Mouse (Mus musculus) liver, embryonic 14.5 days (tissue): ENCODE results near the gene Vhl. TPM values are rescaled to one million over a fixed set of nuclear protein-coding genes. Genes with fewer than 3 reads are reported as not detected.
A peak's percentile ranks its signal among the peaks of the same experiment; 100 is the strongest.

ENCODE experiments used
- ATAC-seq: fragments of 200-750 bp; cut with Nextera tagmentation; 2 replicates; pipeline ENCODE4 v1.8.0; 2017; ENCODE audit warnings: moderate number of reproducible peaks, mild to moderate bottlenecking, moderate library complexity; ENCODE audit not compliant: insufficient read depth
- DNase-seq, 3 experiments: peaks; one replicate each; pipeline ENCODE4 v3.0.0-alpha.2; 2012 to 2013; ENCODE audit warnings: low read depth in 3 of 3, low spot score in 3 of 3
- H3K27ac ChIP-seq: fragments of 300-500 bp; sonication (generic); 2 replicates; pipeline ENCODE4 v1.5.1; 2014; ENCODE audit warnings: moderate library complexity, mild to moderate bottlenecking, control low read depth, inconsistent platforms
- H3K27me3 ChIP-seq: fragments of 300-500 bp; sonication (generic); 2 replicates; pipeline ENCODE4 v1.6.1; 2014; ENCODE audit warnings: mild to moderate bottlenecking, low read length, moderate library complexity; ENCODE audit not compliant: control insufficient read depth, insufficient read depth
- H3K36me3 ChIP-seq: fragments of 300-500 bp; sonication (generic); replicated peaks from 2 replicates; pipeline ENCODE4 v1.6.1; 2014; ENCODE audit warnings: low read depth; ENCODE audit not compliant: control insufficient read depth, insufficient read depth
- H3K4me1 ChIP-seq, 2 experiments: fragments of 200-500 bp in 1 of 2; fragments of 300-500 bp in 1 of 2; sonication (generic) in 1 of 2; replicated peaks; 2 replicates each; pipeline ENCODE4 v1.6.1; 2012 to 2014; ENCODE audit warnings: antibody characterized with exemption in 1 of 2, inconsistent platforms in 1 of 2, low read length in 1 of 2; ENCODE audit not compliant: control insufficient read depth in 2 of 2, insufficient read depth in 2 of 2
- H3K4me2 ChIP-seq: fragments of 300-500 bp; sonication (generic); 2 replicates; pipeline ENCODE4 v1.6.1; 2014; ENCODE audit warnings: low read depth, mild to moderate bottlenecking, control low read depth, moderate library complexity
- H3K4me3 ChIP-seq, 2 experiments: fragments of 200-500 bp in 1 of 2; fragments of 300-500 bp in 1 of 2; sonication (generic) in 1 of 2; 2 replicates each; pipeline ENCODE4 v1.5.1; 2012 to 2014; ENCODE audit warnings: low read depth in 2 of 2, low read length in 2 of 2, mild to moderate bottlenecking in 2 of 2, control low read depth in 1 of 2, inconsistent platforms in 1 of 2, moderate library complexity in 1 of 2; ENCODE audit not compliant: insufficient read depth in 1 of 2
- H3K9ac ChIP-seq: fragments of 300-500 bp; sonication (generic); replicated peaks from 2 replicates; pipeline ENCODE4 v1.6.1; 2014; ENCODE audit warnings: mild to moderate bottlenecking, control low read depth, moderate library complexity
- H3K9me3 ChIP-seq: fragments of 300-500 bp; sonication (generic); 2 replicates; pipeline ENCODE4 v1.6.1; 2016; ENCODE audit warnings: low read length, mixed read lengths; ENCODE audit not compliant: control insufficient read depth
- CTCF ChIP-seq: IDR thresholded peaks from 2 replicates; pipeline ENCODE4 v1.5.1; 2016; ENCODE audit warnings: antibody characterized with exemption, low read depth, control low read depth
- EP300 ChIP-seq: IDR thresholded peaks from 2 replicates; pipeline ENCODE4 v1.6.1; 2016; ENCODE audit warnings: antibody characterized with exemption, low read depth
- WGBS: fragments of 180-500 bp; shearing (Covaris S2); extraction: QIAGEN DNeasy Blood & Tissue Kit; methylation state at CpG from one replicate; pipeline ENCODE4 v1.1.7; 2014; ENCODE audit not compliant: insufficient replicate concordance; 5-methylcytosine and 5-hydroxymethylcytosine counted together
- polyA plus RNA-seq, 2 experiments: library from polyadenylated mRNA; depleted of rRNA in 1 of 2; stranded (reverse) in 1 of 2; unstranded in 1 of 2; fragments of >200 nt; fragmentation: Nextera tagmentation in 1 of 2; extraction: Ambion mirVana in 1 of 2; gene quantifications; 2 replicates each; pipeline versions ENCODE4 v1.2.1 to v1.2.3; 2012 to 2014

Gene Vhl
- polyA plus RNA-seq, 2 experiments = 3.9 to 7.4 TPM

DNA sequence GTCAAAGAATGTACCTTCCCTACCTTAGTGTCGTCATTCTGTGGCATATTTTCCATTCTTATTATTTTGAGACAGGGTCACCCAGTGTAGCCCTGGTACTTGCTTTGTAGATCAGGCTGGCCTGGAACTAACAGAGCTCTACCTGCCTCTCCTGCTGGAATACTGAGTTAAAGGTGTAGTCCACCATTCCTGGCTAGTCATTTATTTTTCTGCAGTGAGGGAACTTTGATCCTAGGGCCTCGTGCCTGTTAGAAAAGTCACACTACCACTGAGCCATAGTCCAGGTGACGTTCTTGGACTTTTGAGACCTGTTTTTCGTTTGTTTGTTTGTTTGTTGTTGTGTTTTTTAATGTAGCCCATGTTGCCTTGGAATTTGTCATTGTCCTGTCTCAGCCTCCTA is 15.4 kb downstream of the Vhl start:
- DNase-seq = no peak
- peak overlapping the region; percentile 72 for H3K4me2 ChIP-seq
- peaks cover 6 to 15% of the 10 kb centered on the region in 2 experiments for H3K4me1 ChIP-seq
- peak overlapping the region; percentile 26 to 62; a peak in 3 of 4 replicates for H3K4me3 ChIP-seq
- no peak for ATAC-seq
- no peaks in the 10 kb centered on the region for H3K36me3 ChIP-seq
- H3K9me3 ChIP-seq = no peaks in the 10 kb centered on the region
- peak overlapping the region; percentile 19; the same call in 1 of the 2 replicates for H3K9ac ChIP-seq
- H3K27me3 ChIP-seq = no peaks in the 10 kb centered on the region
- whole genome bisulfite sequencing = 66% methylated on average over 4 of the region's 4 CpGs
- TF ChIP-seq CTCF = no peak
- TF ChIP-seq EP300 = no peak
- peak overlapping the region; percentile 9 for H3K27ac ChIP-seq

DNA sequence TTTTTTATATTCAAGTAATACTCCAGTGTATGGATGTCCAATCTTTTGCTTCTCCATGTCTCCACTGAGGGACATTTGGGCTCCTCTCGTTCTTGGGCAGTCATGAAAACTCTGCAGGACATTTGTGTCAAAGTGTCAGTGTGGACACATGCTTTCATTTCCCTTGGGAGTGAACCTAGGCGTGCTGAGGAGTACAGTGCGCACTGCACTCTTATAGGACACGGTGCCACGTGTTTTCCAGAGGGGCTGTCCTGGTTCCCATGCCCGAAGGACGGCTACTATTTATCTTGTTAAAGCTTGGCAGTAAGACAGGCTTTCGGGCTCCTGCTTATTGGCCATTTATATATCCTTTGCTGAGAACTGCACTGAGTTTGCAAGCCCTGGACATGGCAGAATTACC is 18.8 kb downstream of the Vhl start:
- Histone ChIP-seq H3K4me1 (peaks cover 6 to 15% of the 10 kb centered on the region in 2 experiments), H3K9ac (no peak overlapping the region), H3K4me2 (no peak overlapping the region), H3K9me3 (no peaks in the 10 kb centered on the region), H3K36me3 (no peaks in the 10 kb centered on the region), H3K27me3 (no peaks in the 10 kb centered on the region), H3K27ac (no peak overlapping the region), H3K4me3 (no peak overlapping the region)
- WGBS = 75% methylated on average over 8 of the region's 8 CpGs
- ATAC-seq (no peak), DNase-seq (no peak)
- TF ChIP-seq EP300 (no peak), CTCF (no peak)

GRCm38 (mm10) chr6:113643021-113643420 is 19.3 kb downstream of the Vhl start:
- no peaks in the 10 kb centered on the region; the same call in 1 of the 2 replicates for H3K36me3 ChIP-seq
- H3K9me3 ChIP-seq = no peaks in the 10 kb centered on the region
- no peak overlapping the region for H3K4me2 ChIP-seq
- no peak overlapping the region for H3K9ac ChIP-seq
- H3K4me1 ChIP-seq = peaks cover 6 to 15% of the 10 kb centered on the region in 2 experiments
- no peaks in the 10 kb centered on the region for H3K27me3 ChIP-seq
- ATAC-seq (no peak), DNase-seq (no peak)
- H3K27ac ChIP-seq = no peak overlapping the region
- 64% methylated on average over 4 of the region's 4 CpGs for WGBS
- TF ChIP-seq CTCF = no peak
- no peak for TF ChIP-seq EP300
- H3K4me3 ChIP-seq = no peak overlapping the region

DNA sequence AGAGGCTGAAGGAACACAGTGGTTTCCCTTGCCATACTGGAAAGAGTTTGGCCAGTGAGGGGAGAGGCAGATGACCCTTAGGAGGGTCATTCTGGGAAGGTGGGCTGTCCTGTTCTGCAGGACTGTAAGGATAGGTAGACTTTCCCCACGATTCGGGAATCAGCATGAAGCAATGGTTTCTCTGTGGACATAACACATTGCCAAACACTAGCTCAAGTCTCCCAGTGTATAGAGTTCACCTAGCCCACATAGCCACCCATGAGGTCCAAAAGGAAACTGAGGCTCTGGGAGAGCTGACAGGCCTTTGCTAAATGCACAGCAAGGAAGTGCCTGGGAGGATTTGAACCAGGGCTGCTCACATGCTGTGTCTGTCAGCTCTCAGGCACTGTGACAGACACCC is 20.2 kb downstream of the Vhl start:
- no peak for DNase-seq
- WGBS = 60% methylated on average over 2 of the region's 2 CpGs
- no peak for ATAC-seq

DNA sequence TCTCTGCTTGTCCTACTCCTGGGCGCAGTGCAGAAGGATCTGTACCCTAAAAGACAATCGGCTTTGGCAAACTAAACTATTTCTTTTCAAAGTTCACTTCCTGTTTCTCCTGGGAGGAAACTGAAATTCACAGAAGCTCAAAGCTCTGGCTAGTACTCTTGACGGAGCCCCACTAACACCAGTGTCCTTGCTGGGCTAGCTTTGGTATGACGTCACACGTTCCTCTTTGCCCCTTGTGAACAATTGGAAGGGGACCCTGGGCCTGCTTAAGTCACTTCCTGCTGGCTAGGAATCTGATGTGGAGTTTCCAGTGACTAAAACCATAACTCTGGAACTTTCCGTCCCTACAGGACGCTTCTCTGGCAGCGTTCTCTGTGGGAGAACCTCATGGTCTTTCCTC is 21.0 kb downstream of the Vhl start:
- WGBS = 53% methylated on average over 8 of the region's 8 CpGs
- TF ChIP-seq CTCF = no peak
- no peak for TF ChIP-seq EP300
- no peak overlapping the region for H3K27ac ChIP-seq
- H3K36me3 ChIP-seq = no peaks in the 10 kb centered on the region; the same call in 1 of the 2 replicates
- H3K4me2 ChIP-seq = no peak overlapping the region
- H3K4me3 ChIP-seq = no peak overlapping the region
- H3K4me1 ChIP-seq = peaks cover 6 to 11% of the 10 kb centered on the region in 2 experiments
- DNase-seq = no peak
- no peaks in the 10 kb centered on the region for H3K9me3 ChIP-seq
- H3K27me3 ChIP-seq = no peaks in the 10 kb centered on the region
- no peak for ATAC-seq
- no peak overlapping the region for H3K9ac ChIP-seq

More for the DNA sequence above, 20.2 kb downstream of the Vhl start:
- Histone ChIP-seq H3K9me3 (no peaks in the 10 kb centered on the region), H3K9ac (no peak overlapping the region), H3K4me1 (peaks cover 6 to 13% of the 10 kb centered on the region in 2 experiments), H3K36me3 (no peaks in the 10 kb centered on the region; the same call in 1 of the 2 replicates), H3K4me3 (no peak overlapping the region), H3K27ac (no peak overlapping the region), H3K4me2 (no peak overlapping the region), H3K27me3 (no peaks in the 10 kb centered on the region)
- TF ChIP-seq CTCF (no peak), EP300 (no peak)
